Mouse (Mus musculus) MEL (cell line): ENCODE results near the gene Lrrc7. TPM values are rescaled to one million over a fixed set of nuclear protein-coding genes. Genes with fewer than 3 reads are reported as not detected.

ENCODE experiments used
- DNase-seq: peaks from one replicate; pipeline ENCODE4 v3.0.0; 2011; ENCODE audit warnings: low read depth, low spot score
- H3K27ac ChIP-seq: 2 replicates; pipeline ENCODE4 v1.5.1; 2012; ENCODE audit warnings: low read depth, mild to moderate bottlenecking, control low read depth, low read length, moderate library complexity; ENCODE audit not compliant: control insufficient read depth
- H3K27me3 ChIP-seq, 2 experiments: fragments of 150-350 bp in 1 of 2; sonication (generic) in 1 of 2; 2 replicates each; pipeline ENCODE4 v1.6.1; 2012; ENCODE audit warnings: low read length in 2 of 2, mild to moderate bottlenecking in 2 of 2, improper control_type of control experiment in 1 of 2, moderate library complexity in 1 of 2; ENCODE audit not compliant: insufficient read depth in 2 of 2, control insufficient read depth in 1 of 2
- H3K36me3 ChIP-seq, 2 experiments: 2 replicates each; pipeline ENCODE4 v1.6.1; 2012 to 2014; ENCODE audit warnings: low read length in 2 of 2, improper control_type of control experiment in 1 of 2, inconsistent platforms in 1 of 2, mild to moderate bottlenecking in 1 of 2; ENCODE audit not compliant: insufficient read depth in 2 of 2, control insufficient read depth in 1 of 2
- H3K4me1 ChIP-seq, 2 experiments: fragments of 150-350 bp in 1 of 2; sonication (generic) in 1 of 2; 2 replicates each; pipeline ENCODE4 v1.6.1; 2012; ENCODE audit warnings: low read length in 2 of 2, improper control_type of control experiment in 1 of 2, mild to moderate bottlenecking in 1 of 2; ENCODE audit not compliant: insufficient read depth in 2 of 2, control insufficient read depth in 1 of 2
- H3K4me3 ChIP-seq, 2 experiments: fragments of 150-350 bp in 1 of 2; sonication (generic) in 1 of 2; 2 replicates each; pipeline ENCODE4 v1.5.1; 2012; ENCODE audit warnings: low read depth in 2 of 2, low read length in 2 of 2, mild to moderate bottlenecking in 2 of 2, moderate library complexity in 2 of 2, control low read depth in 1 of 2, improper control_type of control experiment in 1 of 2; ENCODE audit not compliant: control insufficient read depth in 1 of 2, insufficient read depth in 1 of 2
- H3K79me2 ChIP-seq: 2 replicates; pipeline ENCODE4 v1.6.1; 2012; ENCODE audit warnings: mild to moderate bottlenecking, low read length, moderate library complexity; ENCODE audit not compliant: control insufficient read depth, poor library complexity, insufficient read depth
- H3K9ac ChIP-seq: 2 replicates; pipeline ENCODE4 v1.6.1; 2012; ENCODE audit warnings: low read depth, mild to moderate bottlenecking, control low read depth, low read length, moderate library complexity; ENCODE audit not compliant: control insufficient read depth, poor library complexity, severe bottlenecking
- H3K9me3 ChIP-seq: fragments of 150-350 bp; sonication (generic); replicated peaks from 2 replicates; pipeline ENCODE4 v1.6.1; 2012; ENCODE audit warnings: mild to moderate bottlenecking, low read length, improper control_type of control experiment, moderate library complexity; ENCODE audit not compliant: insufficient read depth
- BHLHE40 ChIP-seq: IDR thresholded peaks from 2 replicates; pipeline ENCODE4 v1.6.1; 2012; ENCODE audit warnings: low read depth, mild to moderate bottlenecking, inconsistent platforms, low read length, improper control_type of control experiment, borderline replicate concordance
- CHD2 ChIP-seq: IDR thresholded peaks from 2 replicates; pipeline ENCODE4 v1.6.1; 2011; ENCODE audit warnings: low read length, improper control_type of control experiment
- CTCF ChIP-seq, 3 experiments: IDR thresholded peaks in 2 of 3; conservative IDR thresholded peaks in 1 of 3; 2 replicates each; pipeline ENCODE4 v1.5.1; 2011 to 2012; ENCODE audit warnings: low read length in 3 of 3, low read depth in 2 of 3, mild to moderate bottlenecking in 2 of 3, improper control_type of control experiment in 1 of 3, inconsistent platforms in 1 of 3, mixed read lengths in 1 of 3, moderate library complexity in 1 of 3; ENCODE audit not compliant: control insufficient read depth in 1 of 3, insufficient read depth in 1 of 3, poor library complexity in 1 of 3, severe bottlenecking in 1 of 3
- E2F4 ChIP-seq: IDR thresholded peaks from 2 replicates; pipeline ENCODE4 v1.6.1; 2011; ENCODE audit warnings: low read depth, low read length, improper control_type of control experiment, borderline replicate concordance
- ELF1 ChIP-seq: IDR thresholded peaks from 2 replicates; pipeline ENCODE4 v1.6.1; 2014; ENCODE audit warnings: low read depth, mild to moderate bottlenecking, inconsistent platforms, low read length, improper control_type of control experiment, moderate library complexity
- EP300 ChIP-seq, 2 experiments: IDR thresholded peaks; 2 replicates each; pipeline ENCODE4 v1.6.1; 2011; ENCODE audit warnings: improper control_type of control experiment in 2 of 2, low read length in 2 of 2, low read depth in 1 of 2, mild to moderate bottlenecking in 1 of 2
- GATA1 ChIP-seq: IDR thresholded peaks from 2 replicates; pipeline ENCODE4 v1.6.1; 2011; ENCODE audit warnings: low read depth, low read length, improper control_type of control experiment
- MAX ChIP-seq: IDR thresholded peaks from 2 replicates; pipeline ENCODE4 v1.6.1; 2011; ENCODE audit warnings: low read length, improper control_type of control experiment
- MAZ ChIP-seq: IDR thresholded peaks from 2 replicates; pipeline ENCODE4 v1.6.1; 2012; ENCODE audit warnings: low read depth, mild to moderate bottlenecking, inconsistent platforms, low read length, improper control_type of control experiment
- MEF2A ChIP-seq: IDR thresholded peaks from 2 replicates; pipeline ENCODE4 v1.6.1; 2014; ENCODE audit warnings: low read depth, mild to moderate bottlenecking, inconsistent platforms, low read length, improper control_type of control experiment; ENCODE audit not compliant: poor library complexity, insufficient replicate concordance, severe bottlenecking; ENCODE audit errors: extremely low read depth
- MXI1 ChIP-seq: IDR thresholded peaks from 2 replicates; pipeline ENCODE4 v1.6.1; 2011; ENCODE audit warnings: mild to moderate bottlenecking, low read depth, low read length, improper control_type of control experiment
- NELFE ChIP-seq: IDR thresholded peaks from 2 replicates; pipeline ENCODE4 v1.6.1; 2011; ENCODE audit warnings: low read depth, low read length, improper control_type of control experiment
- NRF1 ChIP-seq: IDR thresholded peaks from 2 replicates; pipeline ENCODE4 v1.6.1; 2014; ENCODE audit warnings: low read depth, mild to moderate bottlenecking, inconsistent platforms, low read length, improper control_type of control experiment, moderate library complexity; ENCODE audit not compliant: poor library complexity, insufficient read depth, severe bottlenecking
- POLR2A ChIP-seq, 2 experiments: IDR thresholded peaks; 2 replicates each; pipeline ENCODE4 v1.6.1; 2011 to 2012; ENCODE audit warnings: low read length in 2 of 2, mild to moderate bottlenecking in 2 of 2, control low read depth in 1 of 2, improper control_type of control experiment in 1 of 2, low read depth in 1 of 2, moderate library complexity in 1 of 2; ENCODE audit not compliant: control insufficient read depth in 1 of 2, insufficient read depth in 1 of 2, poor library complexity in 1 of 2
- POLR2AphosphoS2 ChIP-seq: IDR thresholded peaks from 2 replicates; pipeline ENCODE4 v1.6.1; 2011; ENCODE audit warnings: low read length, improper control_type of control experiment
- RCOR1 ChIP-seq: IDR thresholded peaks from 2 replicates; pipeline ENCODE4 v1.6.1; 2012; ENCODE audit warnings: low read depth, mild to moderate bottlenecking, inconsistent platforms, low read length, improper control_type of control experiment
- SIN3A ChIP-seq: IDR thresholded peaks from 2 replicates; pipeline ENCODE4 v1.6.1; 2012; ENCODE audit warnings: low read length, improper control_type of control experiment, inconsistent platforms
- TAL1 ChIP-seq: IDR thresholded peaks from 2 replicates; pipeline ENCODE4 v1.6.1; 2012; ENCODE audit warnings: mild to moderate bottlenecking, inconsistent platforms, low read length, moderate library complexity, mixed read lengths
- TBP ChIP-seq: IDR thresholded peaks from 2 replicates; pipeline ENCODE4 v1.8.0; 2011; ENCODE audit warnings: low read depth, low read length, improper control_type of control experiment
- TCF12 ChIP-seq: IDR thresholded peaks from 2 replicates; pipeline ENCODE4 v1.6.1; 2014; ENCODE audit warnings: low read depth, mild to moderate bottlenecking, inconsistent platforms, low read length, improper control_type of control experiment, moderate library complexity
- USF1 ChIP-seq: IDR thresholded peaks from 2 replicates; pipeline ENCODE4 v1.6.1; 2014; ENCODE audit warnings: low read depth, mild to moderate bottlenecking, inconsistent platforms, low read length, improper control_type of control experiment, moderate library complexity
- USF2 ChIP-seq, 2 experiments: IDR thresholded peaks; 2 replicates each; pipeline ENCODE4 v1.6.1; 2011 to 2012; ENCODE audit warnings: improper control_type of control experiment in 2 of 2, low read length in 2 of 2, borderline replicate concordance in 1 of 2, inconsistent platforms in 1 of 2, low read depth in 1 of 2, mild to moderate bottlenecking in 1 of 2; ENCODE audit not compliant: insufficient read depth in 1 of 2
- ZC3H11A ChIP-seq: IDR thresholded peaks from 2 replicates; pipeline ENCODE4 v1.6.1; 2012; ENCODE audit warnings: low read depth, mild to moderate bottlenecking, inconsistent platforms, low read length, improper control_type of control experiment
- ZKSCAN1 ChIP-seq: IDR thresholded peaks from 2 replicates; pipeline ENCODE4 v1.6.1; 2012; ENCODE audit warnings: low read depth, mild to moderate bottlenecking, inconsistent platforms, low read length, improper control_type of control experiment, moderate library complexity
- ZMIZ1 ChIP-seq: IDR thresholded peaks from 2 replicates; pipeline ENCODE4 v1.6.1; 2012; ENCODE audit warnings: low read depth, mild to moderate bottlenecking, inconsistent platforms, low read length, improper control_type of control experiment, moderate library complexity
- ZNF384 ChIP-seq: IDR thresholded peaks from 2 replicates; pipeline ENCODE4 v1.6.1; 2012; ENCODE audit warnings: low read depth, mild to moderate bottlenecking, inconsistent platforms, low read length, improper control_type of control experiment
- polyA plus RNA-seq, 2 experiments: library from polyadenylated mRNA; stranded (reverse) in 1 of 2; unstranded in 1 of 2; fragments of >175 nt in 1 of 2; fragments of >200 nt in 1 of 2; gene quantifications; 2 replicates each; pipeline versions ENCODE4 v1.2.1 to v1.2.4; 2012; ENCODE audit warnings: low replicate concordance in 2 of 2, low read depth in 1 of 2; ENCODE audit not compliant: insufficient read length in 2 of 2, insufficient read depth in 1 of 2, missing spikeins in 1 of 2
- total RNA-seq: library from RNA; depleted of rRNA; stranded (reverse); fragments of 300-350 nt; gene quantifications from 2 replicates; pipeline ENCODE4 v1.2.3, GENCODE M21; 2012

The Lrrc7 gene
- total and polyA plus RNA-seq, 3 experiments = not detected

DNA sequence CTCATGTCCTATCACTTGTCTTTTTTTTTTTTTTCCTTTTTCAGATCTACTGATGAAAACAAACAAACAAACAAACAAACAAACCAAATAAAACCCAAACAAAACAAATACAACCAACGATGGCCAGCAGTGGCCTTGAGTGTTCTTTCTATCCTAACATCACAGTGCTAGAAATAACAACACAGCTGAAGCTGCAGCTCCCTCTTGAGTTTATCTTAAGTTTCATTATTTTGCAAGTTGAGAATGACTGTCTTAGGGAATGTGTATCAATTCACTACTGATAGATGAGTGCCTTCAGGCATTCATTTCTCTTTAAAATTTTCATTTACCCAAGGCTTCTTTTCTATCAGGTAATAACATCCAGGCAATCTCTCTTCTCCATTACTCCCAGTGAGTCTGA is 291.1 kb downstream of the Lrrc7 start (continued):
- TF ChIP-seq TBP = no peak
- no peak for TF ChIP-seq EP300 (IDR thresholded peaks at IDR 0.05; ENCODE audit: low read depth in 1 of 2, low read length in 2 of 2)
- TF ChIP-seq, all 39 proteins: peak for 0

DNA sequence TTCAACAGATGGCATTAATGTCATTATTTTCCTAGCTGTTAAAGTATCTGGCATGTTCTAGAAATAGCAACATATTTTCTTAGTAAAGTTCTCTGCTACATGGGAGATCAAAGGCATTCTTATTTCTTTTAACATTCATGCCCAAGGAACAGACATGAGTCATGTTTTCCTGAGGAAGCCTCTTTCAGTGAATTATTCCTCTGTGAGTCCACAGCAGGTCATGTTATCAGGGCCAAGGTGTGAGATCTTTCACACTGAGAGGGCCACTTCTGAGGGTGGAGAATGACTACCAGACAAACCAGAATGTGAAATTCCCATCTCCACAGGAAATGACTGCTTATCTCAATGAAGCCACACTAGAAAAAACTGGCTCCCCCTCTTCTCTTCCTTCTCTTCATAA is 309.4 kb downstream of the Lrrc7 start:
- Histone ChIP-seq H3K9me3 (no peaks in the 10 kb centered on the region), H3K9ac (no peak overlapping the region), H3K27ac (no peak overlapping the region), H3K79me2 (no peaks in the 10 kb centered on the region), H3K27me3 (no peaks in the 10 kb centered on the region), H3K36me3 (no peaks in the 10 kb centered on the region), H3K4me1 (no peaks in the 10 kb centered on the region), H3K4me3 (no peak overlapping the region)
- no peak for DNase-seq
- TF ChIP-seq MXI1 (no peak), ZC3H11A (no peak), NRF1 (no peak), USF1 (no peak), POLR2A (IDR thresholded peaks at IDR 0.05; ENCODE audit: control insufficient read depth in 1 of 2, insufficient read depth in 1 of 2, low read depth in 1 of 2, low read length in 2 of 2, poor library complexity in 1 of 2) (no peak), TAL1 (no peak), ELF1 (no peak), CHD2 (no peak), ZKSCAN1 (no peak), ZMIZ1 (no peak), MAZ (no peak), NELFE (no peak), ZNF384 (no peak), BHLHE40 (no peak), TCF12 (no peak), SIN3A (no peak), MEF2A (no peak), POLR2AphosphoS2 (no peak)

DNA sequence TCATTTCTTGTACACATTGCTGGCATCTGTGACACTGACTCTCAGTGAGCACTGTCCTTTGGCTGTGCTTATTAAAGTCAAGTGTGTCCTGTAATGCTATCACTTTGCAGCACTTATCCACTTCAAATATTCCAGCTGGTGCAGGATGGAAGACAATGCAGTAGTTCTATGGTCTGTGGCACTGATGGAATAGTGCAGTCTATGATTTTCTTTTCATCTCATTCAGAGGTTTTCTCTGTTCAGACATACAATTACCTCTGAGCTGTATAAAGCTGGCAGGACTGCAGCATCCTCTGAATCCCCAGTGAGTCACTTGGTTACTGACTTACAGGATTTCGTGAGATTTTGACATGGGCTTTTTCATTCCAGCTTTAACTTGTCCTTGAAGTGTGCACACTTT is 314.3 kb downstream of the Lrrc7 start:
- H3K9ac ChIP-seq = no peak overlapping the region
- no peaks in the 10 kb centered on the region for H3K79me2 ChIP-seq
- H3K27ac ChIP-seq = no peak overlapping the region
- H3K27me3 ChIP-seq = no peaks in the 10 kb centered on the region
- H3K36me3 ChIP-seq = no peaks in the 10 kb centered on the region
- H3K9me3 ChIP-seq = no peaks in the 10 kb centered on the region
- TF ChIP-seq POLR2AphosphoS2 = no peak
- TF ChIP-seq MAZ = no peak
- TF ChIP-seq TCF12 = no peak
- no peak for TF ChIP-seq USF2 (IDR thresholded peaks at IDR 0.05; ENCODE audit: borderline replicate concordance in 1 of 2, insufficient read depth in 1 of 2, low read depth in 1 of 2, low read length in 2 of 2)
- no peak for TF ChIP-seq NELFE
- no peak for TF ChIP-seq NRF1
- TF ChIP-seq CTCF (IDR thresholded peaks at IDR 0.05 in 2 of 3, conservative IDR thresholded peaks at IDR 0.05 in 1 of 3; ENCODE audit: control insufficient read depth in 1 of 3, insufficient read depth in 1 of 3, low read depth in 2 of 3, low read length in 3 of 3, poor library complexity in 1 of 3, severe bottlenecking in 1 of 3) = no peak
- TF ChIP-seq GATA1 = no peak
- no peak for TF ChIP-seq SIN3A
- TF ChIP-seq USF1 = no peak
- TF ChIP-seq ZNF384 = no peak
- no peak for TF ChIP-seq E2F4
- no peak for TF ChIP-seq MXI1
- TF ChIP-seq RCOR1 = no peak
- no peak for TF ChIP-seq MAX
- TF ChIP-seq CHD2 = no peak
- TF ChIP-seq, all 39 proteins: peak for 0
- no peak for DNase-seq
- no peak overlapping the region for H3K4me3 ChIP-seq
- H3K4me1 ChIP-seq = no peaks in the 10 kb centered on the region
